Mouse (Mus musculus): Measurements from ENCODE around the gene Cnih3. TPM values are rescaled to one million over a fixed set of nuclear protein-coding genes. Genes with fewer than 3 reads are reported as not detected.
A peak's percentile ranks its signal among the peaks of the same experiment; 100 is the strongest.

The Cnih3 gene
- polyA plus RNA-seq, 1 experiment from 2014 or later, result 0.17 TPM

- no peak overlapping the region for H3K4me3 ChIP-seq (ENCODE audit: low read length)
- H3K4me2 ChIP-seq (replicated peaks; ENCODE audit: low read depth, low read length), result no peak overlapping the region
- H3K36me3 ChIP-seq (ENCODE audit: insufficient read depth, low read length), result no peaks in the 10 kb centered on the region
- no peaks in the 10 kb centered on the region for H3K9me3 ChIP-seq (ENCODE audit: low read length)
- H3K4me1 ChIP-seq (ENCODE audit: insufficient read depth, low read length), result peaks cover 12% of the 10 kb centered on the region; the same call in 1 of the 2 replicates
- no peak for ATAC-seq (ENCODE audit: low FRiP score, low TSS enrichment)
- 64% methylated on average over 7 of the region's 7 CpGs for WGBS
- no peaks in the 10 kb centered on the region for H3K27me3 ChIP-seq (ENCODE audit: insufficient read depth, low read length)
- H3K27ac ChIP-seq (ENCODE audit: low read length), result no peak overlapping the region
- H3K9ac ChIP-seq (replicated peaks; ENCODE audit: low read length), result no peak overlapping the region
These were observed 107.1 kb downstream of the Cnih3 start for GRCm38 (mm10) chr1:181459431-181460105.

- peaks cover 12% of the 10 kb centered on the region; the same call in 1 of the 2 replicates for H3K4me1 ChIP-seq (ENCODE audit: insufficient read depth, low read length)
- H3K27ac ChIP-seq (ENCODE audit: low read length), result no peak overlapping the region
- H3K9me3 ChIP-seq (ENCODE audit: low read length), result no peaks in the 10 kb centered on the region
- no peak for ATAC-seq (ENCODE audit: low FRiP score, low TSS enrichment)
- no peaks in the 10 kb centered on the region for H3K27me3 ChIP-seq (ENCODE audit: insufficient read depth, low read length)
- no peak overlapping the region for H3K4me3 ChIP-seq (ENCODE audit: low read length)
- no peak overlapping the region for H3K4me2 ChIP-seq (replicated peaks; ENCODE audit: low read depth, low read length)
- no peaks in the 10 kb centered on the region for H3K36me3 ChIP-seq (ENCODE audit: insufficient read depth, low read length)
- H3K9ac ChIP-seq (replicated peaks; ENCODE audit: low read length), result no peak overlapping the region
- WGBS, result 88% methylated on average over 2 of the region's 2 CpGs
These were observed 107.9 kb downstream of the Cnih3 start for GRCm38 (mm10) chr1:181460283-181460682.

- H3K9ac ChIP-seq (replicated peaks; ENCODE audit: low read length), result no peak overlapping the region
- ATAC-seq (ENCODE audit: low FRiP score, low TSS enrichment), result no peak
- 76% methylated on average over 8 of the region's 8 CpGs for WGBS
- H3K4me3 ChIP-seq (ENCODE audit: low read length), result no peak overlapping the region
- no peaks in the 10 kb centered on the region for H3K9me3 ChIP-seq (ENCODE audit: low read length)
- no peaks in the 10 kb centered on the region for H3K27me3 ChIP-seq (ENCODE audit: insufficient read depth, low read length)
- no peak overlapping the region for H3K27ac ChIP-seq (ENCODE audit: low read length)
- no peaks in the 10 kb centered on the region for H3K36me3 ChIP-seq (ENCODE audit: insufficient read depth, low read length)
- H3K4me2 ChIP-seq (replicated peaks; ENCODE audit: low read depth, low read length), result no peak overlapping the region
- peaks cover 12% of the 10 kb centered on the region; the same call in 1 of the 2 replicates for H3K4me1 ChIP-seq (ENCODE audit: insufficient read depth, low read length)
These were observed 109.1 kb downstream of the Cnih3 start for GRCm38 (mm10) chr1:181461484-181461883.

- Histone ChIP-seq H3K36me3 (ENCODE audit: insufficient read depth, low read length) (no peaks in the 10 kb centered on the region), H3K4me2 (replicated peaks; ENCODE audit: low read depth, low read length) (no peak overlapping the region), H3K4me1 (ENCODE audit: insufficient read depth, low read length) (peaks cover 12% of the 10 kb centered on the region; the same call in 1 of the 2 replicates), H3K9ac (replicated peaks; ENCODE audit: low read length) (no peak overlapping the region), H3K27me3 (ENCODE audit: insufficient read depth, low read length) (no peaks in the 10 kb centered on the region), H3K4me3 (ENCODE audit: low read length) (no peak overlapping the region), H3K27ac (ENCODE audit: low read length) (no peak overlapping the region), H3K9me3 (ENCODE audit: low read length) (no peaks in the 10 kb centered on the region)
- WGBS, result 35% methylated on average over 8 of the region's 8 CpGs
- ATAC-seq (ENCODE audit: low FRiP score, low TSS enrichment), result peak; percentile 65
These were observed 109.8 kb downstream of the Cnih3 start for GRCm38 (mm10) chr1:181462051-181462905.

- H3K4me3 ChIP-seq (ENCODE audit: low read length), result no peak overlapping the region
- no peaks in the 10 kb centered on the region for H3K9me3 ChIP-seq (ENCODE audit: low read length)
- no peak overlapping the region for H3K27ac ChIP-seq (ENCODE audit: low read length)
- peaks cover 12% of the 10 kb centered on the region; the same call in 1 of the 2 replicates for H3K4me1 ChIP-seq (ENCODE audit: insufficient read depth, low read length)
- no peaks in the 10 kb centered on the region for H3K27me3 ChIP-seq (ENCODE audit: insufficient read depth, low read length)
- H3K9ac ChIP-seq (replicated peaks; ENCODE audit: low read length), result no peak overlapping the region
- WGBS, result 69% methylated on average over 6 of the region's 6 CpGs
- no peaks in the 10 kb centered on the region for H3K36me3 ChIP-seq (ENCODE audit: insufficient read depth, low read length)
- no peak for ATAC-seq (ENCODE audit: low FRiP score, low TSS enrichment)
- H3K4me2 ChIP-seq (replicated peaks; ENCODE audit: low read depth, low read length), result no peak overlapping the region
These were observed 110.4 kb downstream of the Cnih3 start for GRCm38 (mm10) chr1:181462906-181463179.

- Histone ChIP-seq H3K36me3 (ENCODE audit: insufficient read depth, low read length) (no peaks in the 10 kb centered on the region), H3K27ac (ENCODE audit: low read length) (no peak overlapping the region), H3K4me1 (ENCODE audit: insufficient read depth, low read length) (peaks cover 12% of the 10 kb centered on the region; the same call in 1 of the 2 replicates), H3K4me2 (replicated peaks; ENCODE audit: low read depth, low read length) (no peak overlapping the region), H3K27me3 (ENCODE audit: insufficient read depth, low read length) (no peaks in the 10 kb centered on the region), H3K9me3 (ENCODE audit: low read length) (no peaks in the 10 kb centered on the region), H3K4me3 (ENCODE audit: low read length) (no peak overlapping the region), H3K9ac (replicated peaks; ENCODE audit: low read length) (no peak overlapping the region)
- no peak for ATAC-seq (ENCODE audit: low FRiP score, low TSS enrichment)
- 40% methylated on average over 5 of the region's 5 CpGs for WGBS
These were observed 112.6 kb downstream of the Cnih3 start for GRCm38 (mm10) chr1:181465027-181465426.

GRCm38 (mm10) chr1:181466040-181466439 is 113.6 kb downstream of the Cnih3 start:
- Histone ChIP-seq H3K9me3 (ENCODE audit: low read length) (peaks cover 2% of the 10 kb centered on the region; the same call in 1 of the 2 replicates), H3K36me3 (ENCODE audit: insufficient read depth, low read length) (no peaks in the 10 kb centered on the region), H3K4me2 (replicated peaks; ENCODE audit: low read depth, low read length) (no peak overlapping the region), H3K9ac (replicated peaks; ENCODE audit: low read length) (no peak overlapping the region), H3K4me3 (ENCODE audit: low read length) (no peak overlapping the region), H3K27me3 (ENCODE audit: insufficient read depth, low read length) (no peaks in the 10 kb centered on the region), H3K27ac (ENCODE audit: low read length) (no peak overlapping the region), H3K4me1 (ENCODE audit: insufficient read depth, low read length) (peaks cover 12% of the 10 kb centered on the region; the same call in 1 of the 2 replicates)
- no peak for ATAC-seq (ENCODE audit: low FRiP score, low TSS enrichment)
- 94% methylated on average over 6 of the region's 6 CpGs for WGBS

- peaks cover 9% of the 10 kb centered on the region for H3K9me3 ChIP-seq (ENCODE audit: low read length)
- peaks cover 8% of the 10 kb centered on the region; the same call in 1 of the 2 replicates for H3K4me1 ChIP-seq (ENCODE audit: insufficient read depth, low read length)
- no peak overlapping the region for H3K9ac ChIP-seq (replicated peaks; ENCODE audit: low read length)
- ATAC-seq (ENCODE audit: low FRiP score, low TSS enrichment), result no peak
- no peaks in the 10 kb centered on the region for H3K36me3 ChIP-seq (ENCODE audit: insufficient read depth, low read length)
- no peak overlapping the region for H3K4me2 ChIP-seq (replicated peaks; ENCODE audit: low read depth, low read length)
- WGBS, result 62% methylated on average over 17 of the region's 17 CpGs
- H3K4me3 ChIP-seq (ENCODE audit: low read length), result no peak overlapping the region
- H3K27ac ChIP-seq (ENCODE audit: low read length), result no peak overlapping the region
- no peaks in the 10 kb centered on the region for H3K27me3 ChIP-seq (ENCODE audit: insufficient read depth, low read length)
These were observed 114.3 kb downstream of the Cnih3 start for GRCm38 (mm10) chr1:181466601-181467320.

GRCm38 (mm10) chr1:181467321-181467670 is 114.9 kb downstream of the Cnih3 start:
- WGBS, result 91% methylated on average over 6 of the region's 6 CpGs
- Histone ChIP-seq H3K27me3 (ENCODE audit: insufficient read depth, low read length) (no peaks in the 10 kb centered on the region), H3K36me3 (ENCODE audit: insufficient read depth, low read length) (no peaks in the 10 kb centered on the region), H3K27ac (ENCODE audit: low read length) (no peak overlapping the region), H3K4me2 (replicated peaks; ENCODE audit: low read depth, low read length) (no peak overlapping the region), H3K4me1 (ENCODE audit: insufficient read depth, low read length) (peaks cover 3% of the 10 kb centered on the region; the same call in 1 of the 2 replicates), H3K9me3 (ENCODE audit: low read length) (peaks cover 10% of the 10 kb centered on the region), H3K9ac (replicated peaks; ENCODE audit: low read length) (no peak overlapping the region), H3K4me3 (ENCODE audit: low read length) (no peak overlapping the region)
- no peak for ATAC-seq (ENCODE audit: low FRiP score, low TSS enrichment)
